Mouse (Mus musculus): ENCODE data around the gene Fbrsl1. TPM values are rescaled to one million over a fixed set of nuclear protein-coding genes. Genes with fewer than 3 reads are reported as not detected.
"Not testable (repeated sequence)": the region's sequence is repeated elsewhere in the genome, so short reads cannot be mapped to it uniquely, and the experiment has no call there.

Gene Fbrsl1
- polyA plus RNA-seq, 1 experiment = 12.2 TPM

DNA sequence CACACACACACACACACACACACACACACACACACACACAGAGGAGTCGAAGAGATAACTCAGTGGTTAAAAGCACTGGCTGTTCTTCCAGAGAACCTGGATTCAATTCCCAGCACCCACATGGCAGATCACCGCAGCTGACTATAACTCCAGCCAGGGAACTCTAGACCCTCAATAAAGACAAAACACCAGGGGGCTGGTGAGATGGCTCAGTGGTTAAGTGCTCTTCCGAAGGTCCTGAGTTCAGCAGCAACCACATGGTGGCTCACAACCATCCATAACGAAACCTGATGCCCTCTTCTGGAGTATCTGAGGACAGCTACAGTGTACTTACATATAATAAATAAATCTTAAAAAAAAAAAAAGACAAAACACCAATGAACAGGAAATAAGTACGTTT lies 12.1 kb downstream of the Fbrsl1 start:
- peaks cover 25% of the 10 kb centered on the region for H3K4me1 ChIP-seq (ENCODE audit: control insufficient read depth, insufficient read depth, insufficient read length, low read length)
- H3K27ac ChIP-seq (replicated peaks; ENCODE audit: low read depth, low read length); H3K4me3 ChIP-seq (ENCODE audit: insufficient read depth, low read depth, low read length): not testable (repeated sequence)

DNA sequence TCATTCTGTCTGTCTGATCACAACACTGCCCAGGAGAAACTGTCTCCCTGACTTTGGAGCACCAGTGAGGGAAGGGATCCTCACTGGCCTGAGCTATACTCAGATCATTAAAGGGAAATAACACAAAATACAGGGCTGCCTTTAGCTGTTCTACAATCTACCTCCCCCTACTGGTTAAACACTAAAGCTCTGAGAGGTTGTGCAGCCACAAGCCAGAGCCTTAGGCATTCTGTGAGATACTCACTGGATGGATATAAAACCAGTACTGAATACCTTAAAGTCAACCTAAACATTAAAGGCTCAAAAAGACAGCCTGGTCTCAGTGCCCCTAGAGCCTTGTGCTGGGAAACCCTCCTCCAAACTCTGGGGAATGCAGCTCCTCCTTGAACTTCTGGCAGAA lies 13.5 kb downstream of the Fbrsl1 start:
- Histone ChIP-seq H3K4me3 (ENCODE audit: insufficient read depth, low read depth, low read length) (no peak overlapping the region), H3K27ac (replicated peaks; ENCODE audit: low read depth, low read length) (no peak overlapping the region), H3K4me1 (ENCODE audit: control insufficient read depth, insufficient read depth, insufficient read length, low read length) (peaks cover 12% of the 10 kb centered on the region; the same call in 1 of the 2 replicates)

DNA sequence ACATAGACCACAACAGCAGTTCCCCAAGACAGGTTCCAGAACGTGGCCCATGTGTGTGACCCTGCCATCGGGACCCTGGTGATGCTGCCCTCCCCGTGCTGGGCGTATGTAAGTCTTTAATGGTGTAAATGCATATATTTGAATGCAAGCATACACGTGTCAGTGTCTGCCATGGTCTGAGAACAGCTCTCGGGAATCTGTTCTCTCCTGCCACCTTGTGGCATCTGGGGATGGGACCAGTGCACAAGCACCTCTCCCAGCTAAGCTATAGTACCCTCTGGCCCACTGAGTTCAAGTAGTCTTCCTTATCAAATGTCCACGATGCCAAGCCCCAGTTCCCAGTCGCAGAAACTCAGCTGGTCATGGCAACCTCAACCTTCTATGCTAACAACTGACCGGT lies 19.3 kb downstream of the Fbrsl1 start:
- Histone ChIP-seq H3K4me1 (ENCODE audit: control insufficient read depth, insufficient read depth, insufficient read length, low read length) (no peaks in the 10 kb centered on the region), H3K27ac (replicated peaks; ENCODE audit: low read depth, low read length) (no peak overlapping the region), H3K4me3 (ENCODE audit: insufficient read depth, low read depth, low read length) (no peak overlapping the region)

DNA sequence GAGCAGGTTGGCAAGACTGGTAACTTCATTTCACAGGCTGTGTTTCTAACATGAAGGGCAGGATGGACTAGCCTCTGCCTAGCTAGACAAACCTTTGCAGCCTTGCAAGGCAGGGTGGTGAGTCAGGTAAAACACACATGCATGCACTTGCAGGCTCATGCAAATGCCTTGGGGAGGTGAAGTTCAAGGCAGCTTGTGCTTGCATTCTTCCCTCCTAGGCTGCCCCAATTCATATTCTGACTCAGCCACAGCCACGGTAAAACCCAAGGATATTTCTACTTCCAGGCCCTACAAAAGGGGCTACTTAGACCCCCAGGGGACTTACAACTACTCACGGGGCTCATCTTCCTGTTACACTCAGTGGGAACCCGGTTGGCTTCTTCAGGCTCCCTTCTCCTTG lies 20.0 kb downstream of the Fbrsl1 start:
- H3K4me1 ChIP-seq (ENCODE audit: control insufficient read depth, insufficient read depth, insufficient read length, low read length) = no peaks in the 10 kb centered on the region
- H3K27ac ChIP-seq (replicated peaks; ENCODE audit: low read depth, low read length) = no peak overlapping the region

DNA sequence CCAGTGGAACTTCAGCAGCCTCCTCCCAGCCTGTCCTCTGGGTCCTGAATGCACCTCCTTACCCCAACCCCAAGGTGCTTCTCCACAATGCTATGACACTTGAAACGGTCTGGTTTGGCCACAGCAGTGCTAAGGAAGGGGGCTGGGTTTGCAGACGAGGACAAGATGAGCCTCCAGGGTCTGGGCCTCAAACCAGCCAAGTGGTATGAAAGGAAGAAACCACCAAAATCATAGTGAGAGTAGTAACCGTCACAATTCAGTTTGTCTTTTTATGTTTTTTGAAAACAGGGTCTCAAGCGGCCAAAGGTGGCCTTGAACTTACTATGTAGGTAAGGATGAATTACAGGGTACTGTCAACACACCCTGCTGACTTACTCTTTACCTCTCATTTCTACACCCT lies 23.1 kb downstream of the Fbrsl1 start:
- Histone ChIP-seq H3K4me3 (ENCODE audit: insufficient read depth, low read depth, low read length) (no peak overlapping the region), H3K4me1 (ENCODE audit: control insufficient read depth, insufficient read depth, insufficient read length, low read length) (no peaks in the 10 kb centered on the region), H3K27ac (replicated peaks; ENCODE audit: low read depth, low read length) (no peak overlapping the region)

More for the DNA sequence above, 20.0 kb downstream of the Fbrsl1 start:
- H3K4me3 ChIP-seq (ENCODE audit: insufficient read depth, low read depth, low read length) = no peak overlapping the region

DNA sequence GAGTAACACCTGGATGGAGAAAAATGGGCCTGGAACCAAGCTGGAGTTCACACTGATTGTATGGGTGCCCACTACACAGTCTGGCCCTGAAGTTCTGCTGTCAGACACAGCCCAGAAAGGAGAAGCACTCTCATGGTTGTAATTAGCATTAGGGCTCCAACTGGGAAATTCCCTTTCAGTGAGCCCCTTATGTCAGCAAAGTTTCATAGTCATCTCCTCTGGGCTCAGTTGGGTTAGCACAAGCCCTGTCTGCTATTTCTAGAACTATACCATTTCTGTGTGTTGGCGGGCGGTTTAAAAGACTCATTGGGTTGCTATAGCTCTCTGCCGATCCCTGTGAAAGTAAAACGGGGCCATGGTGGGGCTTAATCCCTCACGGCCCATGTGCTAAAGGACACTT lies 24.1 kb downstream of the Fbrsl1 start:
- no peaks in the 10 kb centered on the region for H3K4me1 ChIP-seq (ENCODE audit: control insufficient read depth, insufficient read depth, insufficient read length, low read length)
- no peak overlapping the region for H3K4me3 ChIP-seq (ENCODE audit: insufficient read depth, low read depth, low read length)

DNA sequence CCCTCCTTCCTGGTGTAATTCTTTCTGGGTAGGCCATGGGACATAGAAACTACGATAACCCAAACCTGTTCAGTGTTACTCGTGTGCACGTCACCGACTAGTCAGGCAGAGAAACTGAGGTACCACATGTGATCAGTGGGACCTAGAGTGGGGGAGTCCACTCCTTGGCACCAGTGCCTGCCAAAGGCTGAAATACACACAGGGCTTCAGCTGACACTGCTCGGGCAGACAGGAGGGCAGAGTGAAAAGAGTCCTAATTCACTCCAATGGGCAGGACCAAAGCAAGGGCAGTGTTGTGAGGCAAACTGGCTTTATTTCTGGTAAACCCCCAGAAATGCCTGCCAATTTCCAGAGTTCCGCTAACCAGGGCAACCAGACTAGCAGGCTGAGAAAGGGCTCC lies 26.9 kb downstream of the Fbrsl1 start:
- H3K4me1 ChIP-seq (ENCODE audit: control insufficient read depth, insufficient read depth, insufficient read length, low read length) = no peaks in the 10 kb centered on the region
- H3K4me3 ChIP-seq (ENCODE audit: insufficient read depth, low read depth, low read length) = no peak overlapping the region
- 0 out of 2 replicates have a peak overlapping the region, but pooled peaks have one; percentile 18 for H3K27ac ChIP-seq (replicated peaks; ENCODE audit: low read depth, low read length)

More for the DNA sequence above, 24.1 kb downstream of the Fbrsl1 start:
- no peak overlapping the region for H3K27ac ChIP-seq (replicated peaks; ENCODE audit: low read depth, low read length)

DNA sequence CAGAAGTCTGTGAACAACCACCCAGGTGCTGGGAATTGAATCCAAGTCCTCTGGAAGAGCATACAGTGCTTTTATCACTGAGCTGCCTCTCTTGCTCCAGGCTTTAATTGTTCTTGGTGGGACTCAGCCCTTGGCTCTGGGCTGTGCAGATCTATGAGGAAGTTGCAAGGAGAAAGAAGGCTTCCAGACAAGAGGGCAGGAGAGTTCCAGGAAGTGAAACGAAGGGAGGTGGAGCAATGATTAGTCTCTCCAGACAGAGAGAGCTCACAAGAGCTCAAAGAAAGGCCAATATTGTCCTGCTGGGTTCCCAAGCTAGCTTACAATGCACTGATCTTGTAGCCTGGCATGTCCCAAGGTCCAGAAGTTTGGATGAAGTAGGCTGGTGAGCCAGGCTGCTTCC lies 27.4 kb downstream of the Fbrsl1 start:
- Histone ChIP-seq H3K27ac (replicated peaks; ENCODE audit: low read depth, low read length) (0 out of 2 replicates have a peak overlapping the region, but pooled peaks have one; percentile 18), H3K4me1 (ENCODE audit: control insufficient read depth, insufficient read depth, insufficient read length, low read length) (no peaks in the 10 kb centered on the region), H3K4me3 (ENCODE audit: insufficient read depth, low read depth, low read length) (no peak overlapping the region)

DNA sequence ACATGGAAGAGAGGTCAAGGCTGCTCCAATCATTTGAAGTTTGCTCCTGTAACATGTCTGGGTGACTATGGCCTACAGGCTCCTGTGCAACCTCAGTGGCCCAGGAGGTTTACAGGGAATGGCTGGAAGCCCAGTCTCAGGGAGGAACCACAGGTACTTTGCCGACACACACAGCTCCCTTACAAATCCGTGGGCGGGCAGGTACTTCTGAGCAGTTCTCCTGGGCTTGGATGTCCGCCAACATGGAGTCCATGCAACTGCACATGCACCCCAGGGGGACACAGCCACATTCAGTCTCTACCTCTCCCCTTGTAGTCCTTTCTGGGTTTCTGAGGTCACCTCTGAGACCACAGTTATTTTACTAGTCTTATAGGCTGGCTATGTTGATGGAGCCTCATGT lies 28.1 kb downstream of the Fbrsl1 start:
- Histone ChIP-seq H3K4me1 (ENCODE audit: control insufficient read depth, insufficient read depth, insufficient read length, low read length) (no peaks in the 10 kb centered on the region), H3K27ac (replicated peaks; ENCODE audit: low read depth, low read length) (no peak overlapping the region), H3K4me3 (ENCODE audit: insufficient read depth, low read depth, low read length) (no peak overlapping the region)

DNA sequence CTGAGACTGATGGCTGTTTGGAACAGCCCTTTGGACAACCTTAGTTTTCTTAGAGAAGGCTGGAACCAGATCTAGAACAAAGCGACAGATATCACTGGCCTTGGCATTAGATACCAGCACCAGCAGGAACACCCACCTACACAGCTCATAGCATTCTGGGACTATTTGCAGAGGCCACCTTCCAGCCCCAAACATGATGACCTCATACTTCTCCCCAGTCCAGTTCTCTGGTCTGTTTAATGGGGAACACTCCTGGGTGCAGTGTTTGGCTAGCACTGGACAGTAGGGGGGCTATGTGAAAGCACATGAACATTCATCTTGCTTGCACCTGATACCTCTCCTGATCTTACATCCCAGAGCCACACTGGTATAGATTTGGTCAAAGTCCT lies 29.8 kb downstream of the Fbrsl1 start:
- Histone ChIP-seq H3K27ac (replicated peaks; ENCODE audit: low read depth, low read length) (no peak overlapping the region), H3K4me1 (ENCODE audit: control insufficient read depth, insufficient read depth, insufficient read length, low read length) (no peaks in the 10 kb centered on the region)

DNA sequence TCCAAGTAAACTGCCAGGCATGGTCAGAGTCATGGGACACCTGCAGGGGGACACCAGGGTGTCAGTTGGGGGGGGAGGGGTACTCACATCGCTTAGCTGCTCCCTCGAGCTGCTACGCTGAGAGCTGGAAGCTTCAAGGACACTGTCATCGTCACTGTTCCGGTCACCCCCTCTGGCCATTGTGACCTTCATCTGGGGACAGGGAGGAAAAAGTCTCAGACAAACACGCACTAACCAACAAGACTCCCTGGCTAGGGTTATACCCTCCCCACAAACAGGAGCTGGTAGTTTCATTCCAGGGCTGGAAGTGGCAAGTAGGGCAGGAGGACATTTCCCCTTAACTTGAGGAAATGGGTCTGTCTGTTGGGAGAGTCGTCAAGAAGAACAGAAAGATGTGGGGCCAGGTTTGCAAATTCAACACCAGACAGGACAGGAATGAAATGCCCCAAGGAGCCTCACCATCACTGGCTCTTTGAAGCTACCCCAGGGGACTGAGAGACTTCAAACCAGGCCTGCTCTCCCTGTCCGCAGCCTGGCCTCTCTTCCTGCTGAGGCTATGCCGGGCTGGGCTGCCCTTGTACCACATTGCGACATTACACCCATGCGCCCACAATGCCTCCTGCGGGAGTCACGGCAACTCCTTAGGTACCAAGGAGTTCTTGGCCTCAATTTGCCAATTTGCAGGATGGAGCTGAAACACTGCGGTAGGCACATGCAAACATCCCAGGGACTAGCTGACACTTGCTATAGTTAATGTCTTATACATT lies 30.4 kb downstream of the Fbrsl1 start:
- H3K4me1 ChIP-seq (ENCODE audit: control insufficient read depth, insufficient read depth, insufficient read length, low read length) = no peaks in the 10 kb centered on the region
- no peak overlapping the region for H3K4me3 ChIP-seq (ENCODE audit: insufficient read depth, low read depth, low read length)
- H3K27ac ChIP-seq (replicated peaks; ENCODE audit: low read depth, low read length) = no peak overlapping the region

More for the DNA sequence above, 29.8 kb downstream of the Fbrsl1 start:
- no peak overlapping the region for H3K4me3 ChIP-seq (ENCODE audit: insufficient read depth, low read depth, low read length)

DNA sequence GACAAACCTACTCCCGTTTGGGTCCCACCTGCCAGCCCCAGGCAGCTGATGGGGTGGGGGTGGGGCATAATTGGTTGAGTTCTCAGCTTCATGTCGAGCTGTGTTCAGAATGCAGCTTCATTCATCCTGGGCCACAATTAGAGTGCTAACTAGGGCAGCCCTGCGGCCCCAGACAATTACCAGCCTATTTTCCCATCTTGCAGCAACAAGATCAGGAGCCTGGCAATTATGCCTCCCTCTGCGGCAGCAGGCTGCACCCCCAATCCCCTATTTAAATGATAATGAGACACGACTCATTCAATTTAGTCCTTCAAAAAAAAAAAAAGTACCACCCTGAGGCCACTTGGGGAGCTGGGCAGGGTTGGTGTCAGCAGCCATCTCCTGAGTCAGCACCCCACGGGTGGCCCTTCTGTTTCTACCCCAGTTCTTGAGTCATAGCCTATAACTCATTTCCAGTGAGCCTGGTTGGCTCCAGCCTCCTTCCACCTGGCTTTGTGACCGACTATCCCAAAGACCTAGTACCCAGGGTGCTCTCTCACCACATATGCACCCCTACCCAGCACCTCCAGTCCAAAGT lies 31.4 kb downstream of the Fbrsl1 start:
- H3K4me1 ChIP-seq (ENCODE audit: control insufficient read depth, insufficient read depth, insufficient read length, low read length) = no peaks in the 10 kb centered on the region
- no peak overlapping the region for H3K4me3 ChIP-seq (ENCODE audit: insufficient read depth, low read depth, low read length)
- H3K27ac ChIP-seq (replicated peaks; ENCODE audit: low read depth, low read length) = no peak overlapping the region

DNA sequence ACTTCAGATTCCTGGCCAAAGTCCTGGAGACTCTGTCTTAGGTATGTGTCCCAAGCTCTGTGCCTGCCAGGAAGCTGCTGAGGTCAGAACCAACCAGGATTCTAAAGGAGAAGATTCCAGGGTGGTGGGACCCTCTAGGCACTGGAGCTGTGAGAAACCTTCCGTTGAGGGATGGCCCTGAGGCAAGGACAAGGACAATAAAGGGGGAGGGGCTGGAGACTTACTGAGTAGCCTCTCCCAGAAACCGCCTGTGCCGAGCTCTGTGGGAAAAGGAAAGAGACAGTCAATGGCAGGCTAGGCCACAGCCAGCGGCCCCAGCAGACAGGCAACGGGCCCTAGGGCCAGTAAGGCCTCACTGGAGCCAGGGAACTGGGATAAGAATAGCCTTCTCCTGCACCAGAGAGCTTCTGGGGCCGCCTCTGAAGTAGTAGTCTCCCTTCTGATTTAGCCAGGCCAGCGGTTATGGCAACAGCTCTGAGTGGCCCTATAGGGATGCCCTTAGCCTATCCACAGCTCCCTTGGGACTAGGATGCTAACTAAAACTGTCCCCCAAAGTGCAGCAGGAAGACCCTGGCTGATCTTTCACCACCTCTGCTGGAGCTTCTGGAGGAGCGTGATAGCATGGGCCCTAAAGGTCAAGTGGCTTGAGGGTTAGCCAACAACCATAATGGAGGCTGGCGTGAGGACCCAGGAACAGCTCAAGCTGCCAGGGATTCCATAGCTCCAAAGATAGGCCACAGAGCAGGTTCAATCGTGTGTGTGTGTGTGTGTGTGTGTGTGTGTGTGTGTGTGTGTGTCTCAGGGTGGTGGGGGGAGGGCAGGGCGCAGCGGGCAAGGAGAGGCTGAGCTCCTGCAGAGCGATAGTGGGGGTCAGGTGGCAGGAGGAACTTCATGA lies 32.2 kb downstream of the Fbrsl1 start:
- Histone ChIP-seq H3K27ac (replicated peaks; ENCODE audit: low read depth, low read length) (no peak overlapping the region), H3K4me3 (ENCODE audit: insufficient read depth, low read depth, low read length) (no peak overlapping the region), H3K4me1 (ENCODE audit: control insufficient read depth, insufficient read depth, insufficient read length, low read length) (no peaks in the 10 kb centered on the region)

DNA sequence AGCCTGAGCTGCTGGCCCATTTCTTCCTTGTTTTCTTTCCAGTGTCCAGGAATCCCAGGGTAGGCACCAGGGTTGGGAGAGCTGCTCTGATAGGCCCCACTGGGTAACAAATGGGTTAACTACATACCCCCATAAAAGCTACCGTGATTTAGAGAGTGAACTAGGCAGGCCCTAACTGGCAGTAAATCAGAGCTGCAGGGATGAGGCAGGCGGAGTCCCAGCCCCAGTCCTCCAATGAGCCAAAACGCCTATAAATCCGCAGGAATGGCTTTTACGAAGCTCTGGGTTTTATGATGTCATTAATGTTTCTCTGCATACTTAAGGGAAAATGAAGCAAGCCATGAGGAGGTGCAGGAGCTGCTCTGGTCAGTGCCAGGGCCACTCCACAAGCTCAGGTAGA lies 33.3 kb downstream of the Fbrsl1 start:
- H3K27ac ChIP-seq (replicated peaks; ENCODE audit: low read depth, low read length) = no peak overlapping the region
- H3K4me3 ChIP-seq (ENCODE audit: insufficient read depth, low read depth, low read length) = no peak overlapping the region
- no peaks in the 10 kb centered on the region for H3K4me1 ChIP-seq (ENCODE audit: control insufficient read depth, insufficient read depth, insufficient read length, low read length)

DNA sequence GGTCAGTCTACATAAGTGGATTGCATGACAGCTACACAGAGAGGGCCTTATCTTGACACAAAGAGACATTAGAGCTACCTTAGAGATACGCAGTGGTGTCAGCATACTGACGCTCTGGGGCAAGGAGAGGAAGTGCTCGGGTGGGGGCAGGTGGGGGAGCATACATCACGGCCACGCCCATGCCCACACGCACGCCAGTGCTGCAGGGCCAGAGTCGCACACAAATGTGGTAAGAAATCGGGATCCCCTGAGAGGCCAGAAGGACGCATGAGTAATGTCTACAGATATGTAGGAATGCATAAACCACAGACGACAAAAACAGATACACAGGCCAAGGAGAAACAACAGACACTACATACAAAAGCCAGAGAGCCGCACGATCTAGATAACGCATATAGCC lies 35.3 kb downstream of the Fbrsl1 start:
- Histone ChIP-seq H3K4me1 (ENCODE audit: control insufficient read depth, insufficient read depth, insufficient read length, low read length) (no peaks in the 10 kb centered on the region), H3K4me3 (ENCODE audit: insufficient read depth, low read depth, low read length) (no peak overlapping the region), H3K27ac (replicated peaks; ENCODE audit: low read depth, low read length) (no peak overlapping the region)

All from brown adipose tissue, adult 24 weeks (tissue).